Mouse (Mus musculus): ENCODE measurements at regions not wholly inside any gene's neighbourhood (a gene's known extent, or its start where the extent isn't known, plus 50 kb on each side); places are given as distances from the start of the nearest gene placed in this dataset.

DNA sequence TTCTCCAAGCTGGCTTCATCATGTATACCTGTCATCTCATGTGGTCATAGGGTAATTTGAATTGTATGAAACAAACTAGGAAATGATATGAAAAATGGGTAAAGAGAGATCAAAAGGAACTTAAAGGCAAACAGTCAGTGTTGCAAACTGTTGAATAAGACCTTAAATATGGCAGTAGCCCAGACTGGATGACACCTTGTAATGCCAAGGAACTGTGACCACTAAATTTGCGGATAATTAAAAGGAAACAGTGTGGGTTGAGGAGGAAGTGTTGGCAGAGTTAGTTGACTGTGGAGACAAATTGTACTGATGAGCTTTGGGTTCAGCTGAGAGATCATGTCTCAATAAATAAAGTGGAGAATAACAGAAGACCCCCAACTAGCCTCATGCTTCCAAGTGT, 147.3 kb upstream of the Rasa1 start:
- TF ChIP-seq CTCF (IDR thresholded peaks at IDR 0.05; ENCODE audit: low read depth, low read length) (no peak), POLR2A (IDR thresholded peaks at IDR 0.05; ENCODE audit: extremely low read depth, insufficient read depth, low read length) (no peak)
